Mouse (Mus musculus) T-helper 1 cell (primary cell): ENCODE measurements around the gene Fli1.

Source experiments
- in situ Hi-C: fragments of 300-600 bp; cut with MboI, MseI; formaldehyde crosslinking; loops from one replicate; pipeline ENCODE4 v1.15.1; 2025; ENCODE audit warnings: high pct_unique_total_duplicates

Fli1 gene

DNA sequence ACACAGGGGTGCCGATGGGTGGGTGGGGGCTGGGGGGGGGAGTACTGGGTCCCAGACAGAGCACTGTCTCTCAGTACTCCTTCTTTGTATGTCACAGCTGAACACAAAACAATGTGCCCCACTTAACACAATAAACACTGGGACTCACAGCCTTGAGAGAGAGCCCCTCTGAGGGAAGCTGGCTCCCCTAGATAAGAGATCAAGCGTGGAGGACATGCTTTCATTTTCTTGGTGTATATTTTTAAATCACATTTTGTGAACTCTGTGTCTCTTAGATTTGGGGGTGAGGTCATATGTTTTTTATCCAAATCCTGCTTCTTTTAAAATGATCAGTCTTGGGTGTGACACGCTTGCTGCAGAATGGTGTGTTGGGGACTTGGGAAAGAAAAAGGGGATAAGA, 12.6 kb upstream of the Fli1 start:
- in situ Hi-C loops, result loop anchor here (10.0 to 25.0 kb wide), 2 partner anchors 293 to 400 kb away; no protein-coding TSS in a partner anchor

DNA sequence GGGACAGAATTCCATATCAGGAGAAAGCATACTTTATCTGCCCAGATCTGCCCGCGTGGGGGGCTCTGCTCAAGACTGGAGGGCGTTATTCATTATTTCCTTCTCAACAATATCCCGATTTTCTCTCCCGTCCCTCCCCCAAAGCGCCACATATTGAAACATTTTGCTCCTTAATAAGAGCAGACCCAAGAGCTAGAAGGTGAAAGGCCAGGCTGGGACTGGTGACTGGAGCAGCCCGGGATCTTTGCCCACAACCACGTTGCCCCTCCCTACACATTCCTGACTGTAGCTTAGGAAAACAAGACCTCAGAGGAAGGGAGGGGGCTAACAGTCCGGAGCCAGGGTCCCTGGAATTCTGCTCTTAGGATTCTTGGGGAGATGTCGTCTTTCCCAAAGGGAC, 7.9 kb upstream of the Fli1 start:
- in situ Hi-C loops, result loop anchor here (10.0 to 25.0 kb wide), 2 partner anchors 288 to 396 kb away; no protein-coding TSS in a partner anchor

DNA sequence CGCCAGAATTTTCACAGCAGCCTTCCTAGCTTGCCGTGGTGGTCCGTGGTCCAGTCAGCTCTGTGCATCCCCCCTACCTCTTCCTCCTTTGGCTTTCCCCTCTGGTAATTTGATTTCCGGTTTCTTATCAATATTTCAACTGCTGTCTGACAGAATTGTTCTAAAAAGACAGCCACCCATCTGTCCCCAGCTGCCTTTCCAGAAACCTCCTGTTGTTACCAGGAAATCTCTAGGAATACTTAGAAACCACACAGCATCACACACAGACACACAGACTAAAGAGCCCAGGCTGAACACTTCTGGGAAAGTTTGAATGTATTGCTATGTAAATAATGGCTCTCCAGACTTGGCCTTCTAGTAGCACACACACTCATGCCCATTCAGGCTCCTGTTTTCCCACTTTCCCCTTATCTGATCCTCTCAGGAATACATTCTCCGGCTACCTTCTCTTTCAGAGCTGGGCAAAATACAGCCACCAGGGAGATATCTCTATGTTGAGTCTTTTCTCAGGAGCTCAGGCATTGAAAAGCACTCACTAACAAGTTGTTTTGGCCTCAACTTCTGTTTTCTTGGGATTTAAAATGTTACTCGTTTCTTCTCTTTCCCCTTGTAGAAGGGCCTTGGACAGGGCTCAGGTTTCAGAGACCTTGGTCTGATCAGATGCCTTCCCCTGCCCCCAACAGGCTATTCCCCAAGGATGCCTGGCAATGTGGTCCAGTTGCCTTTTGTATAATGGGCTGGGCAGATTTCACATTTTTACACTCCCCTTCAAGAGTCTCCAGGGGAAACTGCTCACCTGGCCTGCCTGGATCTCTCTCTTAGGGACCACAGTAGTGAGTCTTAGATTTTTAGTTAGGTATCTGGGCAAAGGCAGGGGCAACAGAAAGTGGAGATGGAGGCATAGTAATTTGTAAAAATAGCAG, 7.1 kb upstream of the Fli1 start:
- in situ Hi-C loops, result loop anchor here (10.0 to 25.0 kb wide), 2 partner anchors 287 to 395 kb away; no protein-coding TSS in a partner anchor

DNA sequence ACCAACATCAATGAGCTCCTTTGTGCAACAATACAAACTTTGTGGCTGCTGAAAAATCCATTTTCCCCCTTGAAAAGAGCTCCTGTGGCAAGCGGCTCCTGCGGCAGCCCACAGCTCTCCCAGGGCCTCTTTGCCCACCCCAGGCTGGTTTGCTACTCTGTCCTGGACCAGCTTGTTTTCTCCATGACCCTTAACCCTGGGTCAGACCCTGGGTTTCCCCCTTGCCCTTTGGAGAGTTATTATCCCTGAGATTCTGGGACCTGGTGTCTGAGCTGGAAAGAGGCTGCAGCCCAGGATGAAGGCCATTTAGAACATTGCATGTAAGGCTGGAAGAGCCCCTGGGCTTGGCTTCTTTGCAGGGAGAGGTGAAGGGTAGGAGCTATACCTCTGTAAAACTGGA, 4.1 kb upstream of the Fli1 start:
- in situ Hi-C loops, result no loop called here

DNA sequence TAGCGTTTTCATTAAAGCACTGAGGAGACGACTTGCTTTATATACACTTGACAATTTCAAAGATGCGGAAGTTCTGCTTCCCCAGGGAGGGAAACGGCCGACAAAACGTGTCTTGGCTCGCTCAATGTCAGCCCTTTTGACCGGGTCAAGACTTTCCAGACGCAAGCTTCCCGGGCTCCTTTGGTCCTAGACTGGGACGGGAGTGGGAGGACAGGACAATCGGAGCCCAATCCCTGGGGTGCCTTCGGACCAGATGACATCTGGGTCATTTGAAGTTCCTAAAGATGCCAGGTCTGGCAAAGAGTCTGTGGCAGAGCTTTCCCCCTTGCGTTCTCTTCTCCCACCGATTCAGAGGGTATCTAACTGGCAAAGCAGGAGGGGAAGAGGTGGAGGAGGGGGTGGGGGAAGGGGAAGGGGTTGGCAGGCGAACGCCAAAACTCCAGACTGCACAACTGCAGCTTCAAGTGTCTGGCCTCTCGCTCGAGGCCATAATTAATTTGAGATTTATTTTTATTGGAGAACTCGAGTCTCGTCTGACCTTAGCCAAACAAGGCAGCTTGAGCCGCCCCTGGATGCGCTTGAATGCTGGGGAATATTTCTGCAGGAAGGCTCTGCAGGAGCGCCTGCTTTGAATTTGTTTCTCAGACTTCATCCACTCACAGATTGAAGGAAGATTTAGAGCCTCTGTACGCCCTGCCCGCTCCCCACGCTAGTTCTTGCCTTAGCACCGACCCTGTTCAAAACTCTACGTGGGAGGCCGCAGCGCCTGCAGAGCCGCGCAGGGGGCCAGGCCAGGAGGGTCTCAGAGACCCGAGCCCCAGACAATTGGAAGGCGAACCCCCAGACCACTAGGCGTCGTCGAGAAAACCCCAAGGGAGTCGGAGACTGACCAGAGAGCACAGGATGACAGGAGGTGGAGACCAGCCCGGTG, 2.3 kb upstream of the Fli1 start:
- in situ Hi-C loops, result loop anchor here (5.0 kb wide), 1 partner anchor 58 kb away; no protein-coding TSS in a partner anchor

DNA sequence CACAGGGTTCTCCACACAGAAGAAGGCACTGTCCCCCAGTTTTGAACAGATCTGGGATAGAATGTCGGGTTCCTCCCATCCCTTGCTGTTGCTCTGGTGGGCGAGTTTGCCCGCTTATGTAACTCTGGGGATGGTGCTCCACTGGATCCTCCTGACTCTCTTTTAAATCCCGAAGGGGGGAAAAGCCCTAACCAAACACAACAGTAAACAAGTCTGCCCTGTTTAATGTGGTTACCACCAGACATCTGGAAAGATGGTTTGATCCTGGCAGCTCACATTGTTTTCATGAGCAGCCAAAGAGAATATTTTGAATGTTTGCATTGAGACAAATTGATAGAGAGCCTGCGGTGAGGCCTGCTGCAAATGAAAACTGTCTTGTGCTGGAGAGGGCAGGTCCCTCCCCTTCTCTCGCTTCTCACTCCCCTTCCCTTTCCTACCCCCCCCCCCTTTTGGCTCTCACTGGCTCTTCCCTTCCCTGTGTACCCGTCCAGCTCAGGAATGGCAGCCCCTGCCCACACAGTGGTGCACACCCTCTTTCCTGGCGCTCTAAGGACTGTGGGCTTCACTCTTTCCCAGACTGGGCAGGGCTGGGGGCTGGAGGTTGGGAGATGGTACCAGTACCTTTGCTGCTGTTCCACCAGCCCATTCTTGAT, 1.4 kb upstream of the Fli1 start:
- in situ Hi-C loops, result loop anchor here (5.0 kb wide), 1 partner anchor 57 kb away; no protein-coding TSS in a partner anchor

DNA sequence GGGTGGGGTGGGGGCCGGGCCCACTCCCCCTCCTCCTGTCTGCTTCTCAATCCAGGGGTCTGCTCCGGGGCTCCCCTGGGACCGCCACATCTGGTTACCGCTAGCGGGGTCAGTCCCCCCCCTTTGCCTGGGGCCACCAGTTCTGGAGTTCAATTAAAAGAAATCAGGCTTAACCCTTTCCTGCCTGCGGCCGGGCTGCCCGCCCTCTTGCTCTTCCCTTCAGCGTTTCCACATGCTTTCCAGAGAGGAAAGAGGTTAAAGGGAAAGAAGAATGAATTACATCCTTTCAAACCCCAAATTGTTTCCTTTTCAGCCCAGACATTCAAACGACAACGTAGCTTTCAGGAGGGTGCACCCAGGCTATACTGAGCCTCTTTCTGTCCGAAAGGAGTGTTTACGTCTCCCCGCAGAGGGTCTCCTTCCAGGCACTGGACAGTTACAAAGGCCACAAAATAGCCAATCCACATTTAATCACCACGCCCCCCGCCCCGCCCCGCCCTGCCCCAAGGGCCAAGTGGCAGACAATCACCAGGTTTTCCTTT, 450 bp upstream of the Fli1 start:
- in situ Hi-C loops, result loop anchor here (5.0 kb wide), 1 partner anchor 56 kb away; no protein-coding TSS in a partner anchor

DNA sequence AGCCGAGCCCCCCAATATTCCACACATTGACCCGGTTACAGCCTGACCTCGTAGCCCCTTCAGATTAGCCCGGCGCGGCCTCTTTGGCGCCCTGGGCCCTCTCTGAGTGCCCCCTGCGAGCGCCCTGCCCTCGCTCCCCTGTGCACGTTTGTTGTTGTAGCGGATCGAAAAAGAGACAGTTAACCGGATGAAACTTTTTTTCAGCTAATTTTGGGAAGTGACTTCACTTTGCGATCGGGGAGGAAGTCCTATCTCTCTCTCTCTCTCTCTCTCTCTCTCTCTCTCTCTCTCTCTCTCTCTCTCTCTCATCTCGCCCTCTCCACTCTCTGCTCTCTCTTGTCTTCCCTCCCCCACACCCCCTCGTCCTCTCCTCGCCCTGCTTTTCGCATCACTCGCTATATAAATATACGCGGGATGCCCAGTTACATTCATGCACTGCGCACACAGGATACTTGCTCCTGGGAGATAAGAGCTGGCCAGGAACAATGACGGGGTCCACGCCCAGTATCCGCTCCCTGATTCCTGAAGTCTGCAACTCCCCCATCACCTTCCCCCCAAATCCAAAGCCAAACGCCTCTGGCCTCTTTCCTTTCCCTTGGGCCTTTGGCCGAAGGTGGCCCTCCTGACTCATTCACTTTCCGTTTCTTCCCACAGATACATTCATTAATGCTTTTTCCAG, 1.3 kb downstream of the Fli1 start:
- in situ Hi-C loops, result loop anchor here (5.0 kb wide), 1 partner anchor 54 kb away; no protein-coding TSS in a partner anchor

DNA sequence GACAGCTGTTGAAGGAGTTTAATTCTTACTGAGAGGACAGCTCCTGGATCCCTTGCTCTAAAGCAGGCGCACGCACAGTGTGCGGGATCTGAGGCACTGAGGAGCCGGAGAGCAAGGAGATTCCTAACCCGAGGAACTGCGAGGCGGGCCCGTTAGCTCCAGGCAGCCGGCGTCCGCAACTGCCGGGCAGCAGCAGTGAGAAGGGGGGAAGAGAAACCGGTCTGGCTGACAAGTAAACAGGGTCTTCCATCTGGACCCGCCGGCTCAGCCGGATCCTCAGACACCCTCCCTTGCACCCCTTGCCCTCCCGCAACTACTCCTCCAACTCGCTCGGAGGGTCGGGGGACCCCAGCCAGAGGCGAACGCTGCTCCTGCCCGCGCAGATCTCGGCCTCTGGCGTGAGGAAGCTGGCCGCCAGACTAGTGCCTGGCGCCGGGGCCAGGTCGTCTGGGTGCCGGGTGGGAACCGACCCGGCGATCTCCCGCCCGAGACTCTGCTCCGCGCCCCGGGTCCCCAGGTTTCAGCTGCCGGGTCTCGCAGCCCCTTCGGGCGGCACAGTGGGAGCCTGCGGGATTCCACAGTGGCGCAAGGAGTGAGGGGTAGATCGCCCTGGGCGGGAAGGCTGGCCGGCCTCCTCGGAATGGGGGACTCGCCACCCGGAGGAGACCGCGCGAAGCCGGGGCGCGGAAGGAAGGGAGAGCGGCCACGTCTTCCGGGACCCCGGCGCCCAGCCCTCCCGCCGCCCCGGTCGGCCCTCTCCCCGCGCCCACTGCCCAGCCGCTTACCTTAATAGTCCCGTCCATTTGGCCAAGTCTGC, 2.0 kb downstream of the Fli1 start:
- in situ Hi-C loops, result loop anchor here (5.0 kb wide), 1 partner anchor 53 kb away; no protein-coding TSS in a partner anchor

DNA sequence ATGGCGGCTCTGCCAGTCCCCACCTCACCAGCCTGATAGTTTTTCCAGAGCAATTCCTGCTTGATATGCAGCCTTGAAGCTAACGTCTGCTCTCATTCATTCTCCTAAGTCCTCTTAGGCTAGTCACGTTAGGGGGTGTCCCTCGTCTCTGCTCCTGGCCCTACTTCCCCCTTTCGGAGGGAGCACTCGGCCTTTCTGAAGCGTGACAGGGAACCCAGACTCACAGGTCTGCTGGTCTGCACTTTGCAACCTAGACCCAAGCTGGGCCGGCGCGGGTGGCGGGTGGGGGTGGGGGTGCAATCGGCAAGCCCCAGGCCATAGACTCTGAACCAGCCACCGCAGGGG, 2.6 kb downstream of the Fli1 start:
- in situ Hi-C loops, result loop anchor here (5.0 kb wide), 1 partner anchor 53 kb away; no protein-coding TSS in a partner anchor

DNA sequence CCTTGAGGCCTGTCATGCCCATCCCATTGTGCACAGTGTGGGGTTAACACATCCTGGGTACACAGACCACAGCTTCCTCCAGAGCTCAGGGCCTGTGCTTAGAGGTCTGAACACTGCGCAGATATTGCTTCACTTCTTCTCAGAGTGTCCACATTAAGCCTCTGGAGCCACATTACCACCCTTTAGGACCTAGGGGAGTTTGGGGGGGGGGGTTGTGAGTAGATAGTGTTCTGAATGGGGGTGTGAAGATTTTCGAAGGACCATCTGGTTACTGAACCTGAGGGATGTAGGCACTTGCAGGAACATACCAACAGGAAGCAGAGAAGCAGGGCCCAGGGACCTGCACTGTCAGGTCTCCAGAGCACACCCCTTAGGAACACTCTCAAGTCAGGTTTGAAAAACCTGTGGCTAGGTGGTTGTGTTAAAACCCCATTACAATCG, 3.3 kb downstream of the Fli1 start:
- in situ Hi-C loops, result no loop called here

DNA sequence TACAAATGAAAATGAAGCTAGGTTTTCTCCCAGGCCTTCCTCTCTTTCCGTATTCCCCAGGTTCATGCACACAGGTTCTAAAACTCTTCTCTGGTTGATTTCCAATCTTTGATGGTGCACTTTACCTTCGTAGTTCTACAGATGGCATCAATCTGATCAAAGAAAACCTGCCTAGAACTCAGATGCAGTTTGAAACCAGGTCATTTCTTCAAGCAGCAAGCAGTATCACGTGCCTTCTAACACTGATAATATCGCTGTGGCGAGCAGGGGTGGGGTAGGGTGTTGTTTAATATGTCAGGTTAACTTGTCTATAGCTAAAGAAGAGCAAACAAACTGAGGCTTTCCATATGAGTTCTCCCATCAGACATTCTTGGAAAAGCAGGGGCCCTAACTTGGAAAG, 4.5 kb downstream of the Fli1 start:
- in situ Hi-C loops, result no loop called here

DNA sequence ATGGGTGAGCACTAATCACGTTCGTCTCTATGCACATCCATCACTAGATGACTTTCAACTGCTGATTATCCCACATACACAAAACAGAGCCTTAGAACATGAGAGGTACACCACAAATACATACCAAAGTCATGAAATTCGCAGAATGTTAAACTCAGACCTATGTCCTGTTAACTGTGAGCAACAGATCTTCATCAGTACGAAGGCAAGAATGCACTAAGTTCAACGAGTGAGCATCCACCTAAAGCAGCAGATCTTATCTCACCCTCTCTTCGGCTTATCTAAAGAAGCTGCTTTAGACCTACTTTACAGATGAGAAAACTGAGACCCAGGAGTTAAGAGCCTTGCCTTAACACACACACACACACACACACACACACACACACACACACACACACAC, 5.0 kb downstream of the Fli1 start:
- in situ Hi-C loops, result no loop called here

DNA sequence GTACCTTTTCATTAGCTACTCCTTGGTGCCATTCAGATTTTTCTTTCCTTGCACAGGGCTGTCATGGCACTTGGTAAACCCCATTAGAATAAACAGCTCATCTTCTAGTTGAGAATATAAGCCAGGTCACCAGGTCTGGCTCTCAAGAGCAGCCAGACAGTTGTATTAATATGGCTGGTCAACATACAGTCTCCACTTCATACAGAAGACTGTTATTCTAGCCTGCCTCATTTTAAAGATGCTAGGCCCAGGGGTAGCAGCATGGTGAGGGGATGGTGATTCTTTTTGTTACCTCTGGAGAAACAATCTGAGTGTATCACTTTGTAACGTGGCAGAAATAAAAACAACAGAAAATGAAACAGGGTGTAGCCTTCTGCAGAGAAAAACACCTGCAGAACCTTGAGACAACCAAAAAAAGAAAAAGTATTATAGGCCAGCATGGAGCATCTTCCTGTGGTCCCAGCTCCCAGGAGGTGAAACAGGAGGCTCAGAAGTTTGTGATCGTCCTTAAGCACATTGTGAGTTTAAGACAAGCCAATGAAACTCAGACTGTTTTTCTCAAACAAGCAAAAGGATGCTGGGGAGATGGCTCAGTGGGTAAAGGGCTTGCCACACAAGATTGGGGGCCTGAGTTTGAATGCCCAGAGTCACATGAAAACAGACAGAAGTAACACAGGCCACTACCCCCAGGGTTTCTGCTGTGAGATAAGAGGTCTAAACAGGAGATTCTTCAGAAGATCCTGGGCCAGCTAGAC, 7.3 kb downstream of the Fli1 start:
- in situ Hi-C loops, result no loop called here

DNA sequence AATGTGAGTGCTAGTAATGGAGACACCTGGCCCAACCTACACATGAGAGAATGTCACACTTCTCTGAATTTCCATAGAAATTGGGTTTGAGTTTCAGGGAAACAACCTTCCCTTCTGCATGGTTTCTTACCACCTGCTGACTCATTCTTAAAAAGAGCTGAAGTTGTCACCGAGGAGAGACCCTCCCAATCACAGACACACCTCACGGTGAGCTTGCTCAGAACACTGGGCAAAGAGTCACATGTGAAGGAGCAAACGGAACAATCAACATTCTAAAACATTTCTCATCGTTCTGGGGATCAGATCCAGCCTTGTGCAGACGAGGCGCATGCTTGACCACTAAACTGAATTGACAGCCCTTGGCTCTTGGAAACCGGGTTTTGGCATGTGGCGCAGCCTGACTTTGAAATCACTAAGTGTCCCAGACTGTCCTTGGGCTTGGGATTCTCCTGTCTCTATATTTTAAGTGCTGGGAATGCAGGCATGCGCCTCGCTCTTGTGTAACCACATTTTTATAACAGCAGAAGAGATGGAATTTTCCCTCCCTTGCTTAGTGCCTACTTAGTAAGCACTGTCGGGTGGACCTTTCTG, 8.5 kb downstream of the Fli1 start:
- in situ Hi-C loops, result no loop called here

DNA sequence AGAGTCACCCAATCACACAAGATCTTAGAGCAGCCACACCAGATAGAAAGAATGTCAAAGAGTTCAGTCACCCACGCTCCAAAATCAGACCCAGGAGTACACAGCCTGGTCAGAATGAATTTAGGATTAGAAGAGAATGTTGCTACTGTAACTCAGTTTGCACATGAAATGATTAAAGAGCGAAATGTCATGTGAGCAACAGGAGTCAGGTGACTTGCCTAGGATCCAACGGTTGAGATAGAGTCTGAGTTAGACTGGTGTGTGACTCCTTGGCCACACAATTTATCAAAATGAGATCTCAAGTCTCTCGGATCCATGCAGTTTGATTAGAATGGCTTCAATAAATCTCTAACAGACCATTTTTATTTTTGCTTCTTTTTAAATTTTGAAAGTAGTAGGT, 11.1 kb downstream of the Fli1 start:
- in situ Hi-C loops, result no loop called here

DNA sequence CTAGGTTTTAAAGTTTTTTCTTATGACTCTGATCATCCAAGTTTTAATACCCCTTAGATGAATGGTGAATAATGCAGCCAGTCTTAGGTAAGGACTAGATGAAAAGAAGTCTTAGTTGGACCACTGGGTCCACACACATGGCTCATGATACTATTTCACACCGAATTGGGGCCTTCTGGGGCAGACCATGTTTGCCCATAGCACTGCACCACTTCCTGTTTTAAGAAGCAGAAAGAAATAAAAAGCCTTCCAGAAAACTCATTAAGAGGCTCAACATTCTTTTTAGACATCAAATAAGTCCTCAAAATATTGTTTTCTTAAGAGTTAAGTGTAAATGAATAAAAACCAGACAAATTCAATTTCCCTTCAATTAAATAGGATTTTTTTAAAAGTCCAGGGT, 11.7 kb downstream of the Fli1 start:
- in situ Hi-C loops, result no loop called here

DNA sequence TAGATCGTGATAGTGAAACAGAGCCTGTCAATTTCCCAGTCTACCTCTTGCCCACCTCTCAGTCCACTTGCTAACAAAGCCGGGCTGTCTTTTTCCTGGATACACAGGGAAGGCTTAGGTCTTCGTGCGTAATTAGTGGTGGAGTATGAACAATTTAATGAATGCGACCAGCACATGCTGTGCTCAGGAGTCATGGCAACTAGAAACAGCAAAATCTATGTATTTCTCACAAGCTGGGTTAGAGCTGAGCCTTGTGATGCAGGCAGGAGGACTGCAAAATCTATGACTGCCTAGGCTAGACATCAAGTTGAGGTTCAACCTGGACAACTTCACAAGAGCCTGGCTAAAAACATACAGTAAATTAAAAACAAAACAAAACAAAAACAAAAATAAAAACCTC, 12.5 kb downstream of the Fli1 start:
- in situ Hi-C loops, result no loop called here

DNA sequence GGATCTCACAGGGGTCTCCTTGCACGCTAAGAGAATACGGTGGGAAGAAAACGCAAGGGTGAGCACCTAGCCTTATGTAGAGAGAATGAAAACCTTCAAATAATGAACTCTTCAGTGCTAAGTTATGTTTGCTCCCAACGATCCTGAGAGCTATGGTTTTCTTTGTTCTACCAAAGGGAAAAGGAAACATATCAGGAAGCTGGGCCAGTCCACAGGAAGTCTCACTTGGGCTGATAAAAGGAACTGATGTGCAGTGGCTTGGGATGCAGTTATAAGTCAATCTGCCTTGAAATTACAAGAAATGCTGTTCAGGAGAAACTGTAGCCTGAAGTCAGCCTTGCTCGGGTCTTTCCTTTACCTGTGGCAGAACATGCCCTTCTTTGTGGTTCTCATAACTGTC, 13.1 kb downstream of the Fli1 start:
- in situ Hi-C loops, result no loop called here
